Mouse (Mus musculus): ENCODE data around the gene Ttll13. TPM values are rescaled to one million over a fixed set of nuclear protein-coding genes. Genes with fewer than 3 reads are reported as not detected.
A peak's percentile ranks its signal among the peaks of the same experiment; 100 is the strongest.

Ttll13 gene
- polyA plus RNA-seq, 1 experiment from 2014 or later: 0.42 TPM

DNA sequence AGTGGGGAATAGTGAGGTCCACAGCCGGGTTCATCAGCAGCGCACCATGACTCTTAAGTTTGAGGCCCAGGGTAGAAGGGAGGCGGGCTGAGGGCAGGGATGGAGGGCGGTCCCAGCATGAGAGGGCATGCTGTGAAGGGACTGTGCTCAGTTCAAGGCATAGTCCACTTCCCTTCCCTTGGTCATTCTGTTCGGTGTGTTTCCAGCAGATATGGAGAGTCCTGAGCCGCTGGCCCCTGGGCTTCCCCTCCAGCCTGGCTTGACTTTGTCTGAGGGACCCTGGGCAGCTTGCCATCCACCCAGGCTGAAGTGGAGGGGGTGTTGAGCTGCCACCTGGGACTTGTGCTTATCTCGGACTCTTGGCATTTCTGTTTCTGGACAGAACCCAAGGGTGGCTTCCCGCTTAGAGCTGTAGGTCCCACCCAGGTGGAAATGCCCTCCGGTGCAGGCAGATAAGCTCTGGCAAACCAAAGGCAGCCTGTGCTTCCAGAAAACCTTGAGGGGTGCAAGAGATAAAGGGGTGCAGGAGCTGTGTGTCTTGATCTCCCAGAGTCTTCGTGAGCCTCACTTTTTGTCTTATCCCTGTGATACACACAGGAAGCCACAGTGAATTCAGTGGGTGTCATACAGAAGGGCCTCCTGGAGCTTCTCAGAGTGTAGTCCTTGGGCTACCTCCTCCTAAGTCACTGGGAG lies 37.3 kb upstream of the Ttll13 start:
- H3K9me3 ChIP-seq (replicated peaks; ENCODE audit: control insufficient read depth, low read length): no peaks in the 10 kb centered on the region
- peaks cover 91% of the 10 kb centered on the region for H3K4me1 ChIP-seq (ENCODE audit: control insufficient read depth, low read depth, low read length)
- peak overlapping the region; percentile 99 for H3K27ac ChIP-seq (ENCODE audit: low read length)
- WGBS (ENCODE audit: insufficient replicate concordance): 12% methylated on average over 10 of the region's 10 CpGs
- H3K9ac ChIP-seq (ENCODE audit: low read depth, low read length): peak overlapping the region; percentile 70
- no peaks in the 10 kb centered on the region for H3K27me3 ChIP-seq (ENCODE audit: control insufficient read depth, insufficient read depth, low read depth, low read length)
- H3K4me3 ChIP-seq (ENCODE audit: low read depth, low read length): peak overlapping the region; percentile 44
- peak overlapping the region; percentile 74 for H3K4me2 ChIP-seq (ENCODE audit: low read depth, low read length)
- peaks cover 17% of the 10 kb centered on the region for H3K36me3 ChIP-seq (ENCODE audit: control insufficient read depth, insufficient read depth)
- peak; percentile 85 for ATAC-seq (ENCODE audit: low read depth)

DNA sequence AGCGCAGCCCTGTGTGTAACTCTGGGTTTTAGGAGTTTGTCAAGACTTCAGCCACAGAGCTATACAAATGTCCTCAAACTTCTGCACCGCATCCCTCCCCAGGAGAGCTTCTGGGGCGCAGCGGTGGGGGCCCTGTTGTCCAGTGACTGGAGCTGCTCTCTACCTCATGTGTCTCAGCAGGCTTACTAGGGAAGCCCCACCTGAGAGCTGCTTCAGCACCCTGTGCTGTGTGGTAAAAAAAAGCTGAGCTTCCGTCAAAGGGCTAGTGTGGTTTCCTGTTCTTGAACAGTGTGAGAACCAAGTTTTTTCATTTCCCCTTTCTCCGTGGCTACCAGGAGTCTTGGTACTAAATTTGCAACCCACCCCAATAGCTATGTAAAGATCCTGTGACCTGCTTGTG lies 36.5 kb upstream of the Ttll13 start:
- peak overlapping the region; percentile 99 for H3K27ac ChIP-seq (ENCODE audit: low read length)
- peak overlapping the region; percentile 70 for H3K9ac ChIP-seq (ENCODE audit: low read depth, low read length)
- no peaks in the 10 kb centered on the region for H3K9me3 ChIP-seq (replicated peaks; ENCODE audit: control insufficient read depth, low read length)
- peaks cover 90% of the 10 kb centered on the region for H3K4me1 ChIP-seq (ENCODE audit: control insufficient read depth, low read depth, low read length)
- peak overlapping the region; percentile 44 for H3K4me3 ChIP-seq (ENCODE audit: low read depth, low read length)
- H3K36me3 ChIP-seq (ENCODE audit: control insufficient read depth, insufficient read depth): peaks cover 24% of the 10 kb centered on the region
- WGBS (ENCODE audit: insufficient replicate concordance): 11% methylated on average over 6 of the region's 6 CpGs
- no peak for ATAC-seq (ENCODE audit: low read depth)
- H3K4me2 ChIP-seq (ENCODE audit: low read depth, low read length): peak overlapping the region; percentile 74
- H3K27me3 ChIP-seq (ENCODE audit: control insufficient read depth, insufficient read depth, low read depth, low read length): no peaks in the 10 kb centered on the region

DNA sequence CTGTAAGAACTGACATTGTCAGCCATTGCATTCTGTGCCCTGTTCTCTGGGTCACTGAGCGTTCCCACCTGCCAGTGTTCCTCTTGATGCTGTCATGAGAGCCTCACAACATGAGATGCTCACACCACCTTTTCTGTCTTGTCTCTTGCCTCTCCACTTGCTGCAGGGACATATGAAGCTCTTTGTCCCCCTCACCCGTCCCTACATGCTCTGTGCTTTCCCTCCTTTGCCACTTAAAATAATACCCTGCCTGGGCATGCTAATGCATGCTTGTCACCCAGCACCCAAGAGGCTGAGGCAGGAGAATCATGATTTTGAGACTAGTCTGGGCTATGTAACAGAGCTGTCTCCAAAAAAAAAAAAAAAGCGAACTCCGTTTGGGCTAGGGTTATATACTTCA lies 35.2 kb upstream of the Ttll13 start:
- H3K36me3 ChIP-seq (ENCODE audit: control insufficient read depth, insufficient read depth): peaks cover 29% of the 10 kb centered on the region
- 74% methylated on average over 4 of the region's 4 CpGs for whole genome bisulfite sequencing (ENCODE audit: insufficient replicate concordance)
- H3K9ac ChIP-seq (ENCODE audit: low read depth, low read length): peak overlapping the region; percentile 70
- H3K27me3 ChIP-seq (ENCODE audit: control insufficient read depth, insufficient read depth, low read depth, low read length): no peaks in the 10 kb centered on the region
- H3K4me3 ChIP-seq (ENCODE audit: low read depth, low read length): no peak overlapping the region
- H3K4me2 ChIP-seq (ENCODE audit: low read depth, low read length): peak overlapping the region; percentile 74; the same call in 1 of the 2 replicates
- H3K9me3 ChIP-seq (replicated peaks; ENCODE audit: control insufficient read depth, low read length): no peaks in the 10 kb centered on the region
- H3K4me1 ChIP-seq (ENCODE audit: control insufficient read depth, low read depth, low read length): peaks cover 87% of the 10 kb centered on the region
- no peak for ATAC-seq (ENCODE audit: low read depth)
- peak overlapping the region; percentile 99 for H3K27ac ChIP-seq (ENCODE audit: low read length)

DNA sequence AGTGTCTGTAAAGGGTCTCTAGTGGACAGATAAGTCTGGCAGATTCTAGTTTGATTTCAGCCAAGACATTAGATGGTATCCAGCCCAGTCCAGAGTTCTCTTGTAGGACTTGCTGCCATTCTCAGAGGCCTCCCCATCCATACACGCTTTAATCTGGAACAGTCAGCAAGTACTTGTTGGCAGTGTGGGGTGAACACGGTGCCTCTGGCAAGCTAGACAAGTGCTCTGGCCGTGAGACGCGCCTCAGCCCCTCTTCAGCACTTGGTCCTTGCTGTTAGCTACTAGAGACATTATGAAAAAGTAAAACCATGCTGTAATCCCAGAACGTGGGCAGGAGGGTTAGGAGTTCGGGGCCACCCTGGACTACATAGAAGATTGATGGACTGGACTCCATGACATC lies 32.6 kb upstream of the Ttll13 start:
- H3K4me2 ChIP-seq (ENCODE audit: low read depth, low read length): no peak overlapping the region
- peaks cover 61% of the 10 kb centered on the region for H3K4me1 ChIP-seq (ENCODE audit: control insufficient read depth, low read depth, low read length)
- no peaks in the 10 kb centered on the region for H3K27me3 ChIP-seq (ENCODE audit: control insufficient read depth, insufficient read depth, low read depth, low read length)
- no peak for ATAC-seq (ENCODE audit: low read depth)
- H3K9ac ChIP-seq (ENCODE audit: low read depth, low read length): no peak overlapping the region
- no peaks in the 10 kb centered on the region for H3K9me3 ChIP-seq (replicated peaks; ENCODE audit: control insufficient read depth, low read length)
- no peak overlapping the region for H3K4me3 ChIP-seq (ENCODE audit: low read depth, low read length)
- H3K36me3 ChIP-seq (ENCODE audit: control insufficient read depth, insufficient read depth): peaks cover 54% of the 10 kb centered on the region
- peak overlapping the region; percentile 40 for H3K27ac ChIP-seq (ENCODE audit: low read length)
- 90% methylated on average over 7 of the region's 7 CpGs for WGBS (ENCODE audit: insufficient replicate concordance)

DNA sequence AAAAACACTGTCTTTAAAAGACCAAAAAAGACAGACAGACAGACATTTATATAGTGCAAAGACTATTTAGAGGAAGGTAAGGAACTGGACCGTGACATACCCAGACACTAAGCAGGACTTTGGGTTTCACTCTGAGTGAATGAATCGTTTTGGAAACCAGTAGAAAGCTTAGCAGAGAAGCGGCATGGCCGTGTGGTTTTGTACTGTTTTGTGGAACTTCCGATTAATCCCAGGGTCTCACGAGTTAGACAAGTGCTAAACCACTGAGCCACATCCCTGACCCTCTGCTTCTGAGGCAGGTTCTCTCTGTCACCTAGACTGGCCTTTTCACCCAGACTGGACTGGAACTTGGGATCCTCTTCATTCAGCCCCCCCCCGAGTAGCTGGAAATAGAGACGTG lies 31.7 kb upstream of the Ttll13 start:
- Histone ChIP-seq H3K36me3 (ENCODE audit: control insufficient read depth, insufficient read depth) (peaks cover 62% of the 10 kb centered on the region), H3K9me3 (replicated peaks; ENCODE audit: control insufficient read depth, low read length) (no peaks in the 10 kb centered on the region), H3K27ac (ENCODE audit: low read length) (peak overlapping the region; percentile 40), H3K4me1 (ENCODE audit: control insufficient read depth, low read depth, low read length) (peaks cover 52% of the 10 kb centered on the region), H3K27me3 (ENCODE audit: control insufficient read depth, insufficient read depth, low read depth, low read length) (no peaks in the 10 kb centered on the region), H3K4me2 (ENCODE audit: low read depth, low read length) (no peak overlapping the region), H3K4me3 (ENCODE audit: low read depth, low read length) (no peak overlapping the region), H3K9ac (ENCODE audit: low read depth, low read length) (no peak overlapping the region)
- 75% methylated on average over 8 of the region's 8 CpGs for WGBS (ENCODE audit: insufficient replicate concordance)
- no peak for ATAC-seq (ENCODE audit: low read depth)

DNA sequence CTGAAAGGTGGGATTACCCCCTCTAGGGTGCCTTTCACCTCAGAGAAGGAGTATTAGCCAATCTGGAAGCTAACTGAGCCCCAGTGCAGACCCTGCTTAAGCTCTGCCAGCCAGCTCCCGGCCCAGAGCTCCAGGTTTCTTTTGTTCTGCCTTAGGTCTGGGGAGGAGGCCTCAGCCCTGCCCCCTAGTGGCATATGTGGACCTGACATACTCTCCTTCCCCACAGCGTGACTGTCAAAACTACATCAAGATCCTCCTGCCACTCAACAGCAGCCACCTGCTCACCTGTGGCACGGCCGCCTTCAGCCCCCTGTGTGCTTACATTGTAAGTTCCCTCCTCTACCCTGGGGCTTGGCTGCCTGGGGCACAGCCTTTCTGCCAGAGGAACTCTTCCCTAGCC lies 30.8 kb upstream of the Ttll13 start:
- Histone ChIP-seq H3K4me2 (ENCODE audit: low read depth, low read length) (no peak overlapping the region), H3K9me3 (replicated peaks; ENCODE audit: control insufficient read depth, low read length) (no peaks in the 10 kb centered on the region), H3K36me3 (ENCODE audit: control insufficient read depth, insufficient read depth) (peaks cover 72% of the 10 kb centered on the region), H3K4me1 (ENCODE audit: control insufficient read depth, low read depth, low read length) (peaks cover 43% of the 10 kb centered on the region), H3K9ac (ENCODE audit: low read depth, low read length) (no peak overlapping the region), H3K27ac (ENCODE audit: low read length) (peak overlapping the region; percentile 40), H3K4me3 (ENCODE audit: low read depth, low read length) (no peak overlapping the region), H3K27me3 (ENCODE audit: control insufficient read depth, insufficient read depth, low read depth, low read length) (no peaks in the 10 kb centered on the region)
- WGBS (ENCODE audit: insufficient replicate concordance): 37% methylated on average over 4 of the region's 4 CpGs
- peak; percentile 69 for ATAC-seq (ENCODE audit: low read depth)

DNA sequence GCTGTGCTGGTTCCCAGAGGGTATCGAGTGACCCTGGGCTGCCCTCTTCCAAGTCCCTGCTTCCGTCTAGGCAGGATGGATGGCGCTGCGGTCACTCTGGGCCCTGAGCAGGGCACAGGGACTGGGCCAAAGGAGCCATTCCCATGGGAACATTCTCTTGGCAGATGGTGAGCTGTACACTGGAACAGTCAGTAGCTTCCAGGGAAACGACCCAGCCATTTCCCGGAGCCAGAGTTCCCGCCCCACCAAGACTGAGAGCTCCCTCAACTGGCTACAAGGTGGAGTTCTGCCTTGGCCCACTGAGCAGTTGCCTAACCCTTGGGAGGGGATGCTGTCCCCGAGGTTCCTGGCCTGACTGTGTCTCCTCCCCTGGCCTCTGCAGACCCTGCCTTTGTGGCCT lies 29.6 kb upstream of the Ttll13 start:
- Histone ChIP-seq H3K27ac (ENCODE audit: low read length) (no peak overlapping the region), H3K4me1 (ENCODE audit: control insufficient read depth, low read depth, low read length) (peaks cover 31% of the 10 kb centered on the region), H3K36me3 (ENCODE audit: control insufficient read depth, insufficient read depth) (peaks cover 83% of the 10 kb centered on the region), H3K4me2 (ENCODE audit: low read depth, low read length) (no peak overlapping the region), H3K27me3 (ENCODE audit: control insufficient read depth, insufficient read depth, low read depth, low read length) (no peaks in the 10 kb centered on the region), H3K9me3 (replicated peaks; ENCODE audit: control insufficient read depth, low read length) (no peaks in the 10 kb centered on the region), H3K4me3 (ENCODE audit: low read depth, low read length) (no peak overlapping the region), H3K9ac (ENCODE audit: low read depth, low read length) (no peak overlapping the region)
- no peak for ATAC-seq (ENCODE audit: low read depth)
- WGBS (ENCODE audit: insufficient replicate concordance): 89% methylated on average over 8 of the region's 8 CpGs

DNA sequence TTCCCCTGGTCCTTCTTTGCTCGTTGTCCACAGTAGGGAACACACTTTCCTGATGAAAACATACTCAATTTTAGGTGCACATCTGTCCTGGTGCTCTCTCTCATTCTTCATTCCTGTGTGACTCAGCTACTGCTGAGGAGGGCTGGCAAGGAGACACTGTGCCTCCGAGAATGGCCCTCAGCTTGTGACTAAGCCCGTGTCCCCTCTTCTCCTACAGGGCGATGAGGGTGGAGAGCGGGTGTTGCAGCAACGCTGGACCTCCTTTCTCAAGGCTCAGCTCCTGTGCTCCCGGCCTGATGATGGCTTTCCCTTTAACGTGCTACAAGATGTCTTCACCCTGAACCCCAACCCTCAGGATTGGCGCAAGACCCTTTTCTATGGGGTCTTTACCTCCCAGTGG lies 27.5 kb upstream of the Ttll13 start:
- 92% methylated on average over 9 of the region's 9 CpGs for WGBS (ENCODE audit: insufficient replicate concordance)
- peaks cover 17% of the 10 kb centered on the region for H3K4me1 ChIP-seq (ENCODE audit: control insufficient read depth, low read depth, low read length)
- H3K27me3 ChIP-seq (ENCODE audit: control insufficient read depth, insufficient read depth, low read depth, low read length): no peaks in the 10 kb centered on the region
- H3K36me3 ChIP-seq (ENCODE audit: control insufficient read depth, insufficient read depth): peaks cover 84% of the 10 kb centered on the region
- no peak overlapping the region for H3K27ac ChIP-seq (ENCODE audit: low read length)
- ATAC-seq (ENCODE audit: low read depth): no peak
- no peak overlapping the region for H3K4me3 ChIP-seq (ENCODE audit: low read depth, low read length)
- no peaks in the 10 kb centered on the region for H3K9me3 ChIP-seq (replicated peaks; ENCODE audit: control insufficient read depth, low read length)
- H3K4me2 ChIP-seq (ENCODE audit: low read depth, low read length): no peak overlapping the region
- no peak overlapping the region for H3K9ac ChIP-seq (ENCODE audit: low read depth, low read length)

DNA sequence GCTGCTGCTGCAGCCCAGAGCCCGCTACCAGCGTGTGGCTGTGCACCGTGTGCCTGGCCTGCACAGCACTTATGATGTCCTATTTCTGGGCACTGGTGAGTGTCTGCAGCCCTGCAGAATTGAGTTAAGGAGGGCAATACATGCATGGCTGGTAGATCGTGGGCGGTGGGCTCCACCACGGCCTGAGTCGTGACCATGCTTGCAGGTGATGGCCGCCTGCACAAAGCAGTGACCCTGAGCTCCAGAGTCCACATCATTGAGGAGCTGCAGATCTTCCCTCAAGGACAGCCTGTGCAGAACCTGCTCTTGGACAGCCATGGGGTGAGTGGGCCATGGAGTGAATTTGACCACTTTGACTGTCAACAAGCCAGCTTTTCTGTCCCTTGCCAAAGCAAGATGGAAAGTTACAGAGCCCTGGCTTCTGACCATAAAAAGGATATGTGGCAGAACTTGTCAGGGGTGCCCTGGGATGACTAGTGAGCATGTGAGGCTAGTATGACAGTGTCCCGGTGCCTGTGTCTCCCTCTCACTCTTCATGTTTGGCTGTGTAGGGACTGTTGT lies 25.9 kb upstream of the Ttll13 start:
- 90% methylated on average over 9 of the region's 9 CpGs for WGBS (ENCODE audit: insufficient replicate concordance)
- Histone ChIP-seq H3K27ac (ENCODE audit: low read length) (no peak overlapping the region), H3K9ac (ENCODE audit: low read depth, low read length) (no peak overlapping the region), H3K36me3 (ENCODE audit: control insufficient read depth, insufficient read depth) (peaks cover 92% of the 10 kb centered on the region), H3K4me3 (ENCODE audit: low read depth, low read length) (no peak overlapping the region), H3K9me3 (replicated peaks; ENCODE audit: control insufficient read depth, low read length) (no peaks in the 10 kb centered on the region), H3K4me2 (ENCODE audit: low read depth, low read length) (no peak overlapping the region), H3K27me3 (ENCODE audit: control insufficient read depth, insufficient read depth, low read depth, low read length) (no peaks in the 10 kb centered on the region), H3K4me1 (ENCODE audit: control insufficient read depth, low read depth, low read length) (peaks cover 4% of the 10 kb centered on the region)
- no peak for ATAC-seq (ENCODE audit: low read depth)
